Mouse (Mus musculus): ENCODE results near the gene Cstf2t. TPM values are rescaled to one million over a fixed set of nuclear protein-coding genes. Genes with fewer than 3 reads are reported as not detected.

Cstf2t gene
- polyA plus RNA-seq (2015; fragmentation: Nextera tagmentation; extraction: Ambion mirVana), result 26.4 and 28.8 TPM in 2 replicates

DNA sequence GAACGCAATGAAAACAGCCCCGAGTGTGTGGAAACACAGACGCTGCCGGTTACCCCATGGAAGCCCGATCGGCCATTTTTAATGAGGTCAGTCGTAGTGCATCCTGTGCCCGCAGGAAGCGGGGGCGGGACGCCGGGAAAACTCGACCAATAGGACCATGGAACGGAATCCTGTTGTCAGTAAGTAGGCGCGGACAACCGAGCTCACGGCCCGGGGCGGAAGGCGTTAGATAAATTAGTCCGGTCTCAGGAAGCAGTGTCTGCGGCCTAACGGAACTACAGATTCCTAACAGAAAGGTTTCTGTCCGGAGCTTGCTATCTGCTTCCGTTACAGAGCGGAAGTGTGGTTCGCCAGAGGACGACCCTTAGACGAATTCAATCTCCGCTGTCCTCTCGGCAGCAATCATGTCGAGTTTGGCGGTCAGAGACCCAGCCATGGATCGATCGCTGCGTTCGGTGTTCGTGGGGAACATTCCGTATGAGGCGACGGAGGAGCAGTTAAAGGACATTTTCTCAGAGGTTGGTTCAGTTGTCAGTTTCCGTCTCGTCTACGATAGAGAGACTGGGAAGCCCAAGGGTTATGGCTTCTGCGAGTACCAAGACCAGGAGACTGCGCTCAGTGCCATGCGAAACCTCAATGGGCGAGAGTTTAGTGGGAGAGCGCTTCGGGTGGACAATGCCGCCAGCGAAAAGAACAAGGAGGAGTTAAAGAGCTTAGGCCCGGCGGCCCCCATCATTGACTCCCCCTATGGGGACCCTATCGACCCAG, at the start of gene Cstf2t:
TSS of gene Cstf2t (plus strand) at position 176 of the 768 bp plus-strand sequence.
- peak; percentile 100 for ATAC-seq
- 3% methylated on average over 56 of the region's 56 CpGs for WGBS
- H3K4me1 ChIP-seq (ENCODE audit: control insufficient read depth, insufficient read depth, low read length), result peaks cover 13% of the 10 kb centered on the region
- H3K27ac ChIP-seq (ENCODE audit: low read length), result peak within 1 kb of the TSS; percentile 50
- H3K36me3 ChIP-seq (ENCODE audit: control insufficient read depth, insufficient read depth, low read length), result peaks cover 14% of the 10 kb centered on the region
- peak within 1 kb of the TSS; percentile 80 for H3K9ac ChIP-seq (ENCODE audit: low read depth, low read length)
- H3K27me3 ChIP-seq (replicated peaks; ENCODE audit: control insufficient read depth, insufficient read depth, low read length), result no peaks in the 10 kb centered on the region
- peak within 1 kb of the TSS; percentile 83 for H3K4me2 ChIP-seq (ENCODE audit: low read depth, low read length)
- H3K4me3 ChIP-seq (ENCODE audit: low read length), result peak within 1 kb of the TSS; percentile 74
- H3K9me3 ChIP-seq (ENCODE audit: control insufficient read depth, low read length), result 0 out of 2 replicates have a peak, but pooled peaks cover 5% of the 10 kb centered on the region

DNA sequence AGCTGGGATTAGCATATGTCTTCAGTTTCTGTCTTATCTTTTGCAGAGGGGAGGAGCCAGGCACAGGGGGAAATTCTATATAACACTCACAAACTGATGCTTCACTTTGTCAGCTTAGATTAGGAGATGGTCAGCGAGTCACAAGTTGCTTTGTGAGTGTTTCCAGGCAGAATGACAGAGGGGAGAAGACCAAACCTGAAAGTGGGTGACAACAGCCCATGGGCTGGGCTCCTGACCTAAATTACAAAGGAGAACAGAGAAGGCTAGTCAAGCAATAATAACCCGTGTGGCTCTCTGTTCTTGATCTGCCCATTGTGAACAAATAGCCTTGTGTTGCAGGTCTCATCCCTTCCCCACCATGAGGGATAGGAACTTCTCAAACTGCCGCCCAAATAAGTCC, 43.7 kb upstream of the Cstf2t start:
- Histone ChIP-seq H3K9ac (ENCODE audit: low read depth, low read length) (no peak overlapping the region), H3K36me3 (ENCODE audit: control insufficient read depth, insufficient read depth, low read length) (no peaks in the 10 kb centered on the region), H3K4me3 (ENCODE audit: low read length) (no peak overlapping the region), H3K4me1 (ENCODE audit: control insufficient read depth, insufficient read depth, low read length) (no peaks in the 10 kb centered on the region), H3K27ac (ENCODE audit: low read length) (no peak overlapping the region), H3K27me3 (replicated peaks; ENCODE audit: control insufficient read depth, insufficient read depth, low read length) (no peaks in the 10 kb centered on the region), H3K9me3 (ENCODE audit: control insufficient read depth, low read length) (no peaks in the 10 kb centered on the region), H3K4me2 (ENCODE audit: low read depth, low read length) (no peak overlapping the region)
- 74% methylated on average over 3 of the region's 3 CpGs for WGBS
- ATAC-seq, result no peak

DNA sequence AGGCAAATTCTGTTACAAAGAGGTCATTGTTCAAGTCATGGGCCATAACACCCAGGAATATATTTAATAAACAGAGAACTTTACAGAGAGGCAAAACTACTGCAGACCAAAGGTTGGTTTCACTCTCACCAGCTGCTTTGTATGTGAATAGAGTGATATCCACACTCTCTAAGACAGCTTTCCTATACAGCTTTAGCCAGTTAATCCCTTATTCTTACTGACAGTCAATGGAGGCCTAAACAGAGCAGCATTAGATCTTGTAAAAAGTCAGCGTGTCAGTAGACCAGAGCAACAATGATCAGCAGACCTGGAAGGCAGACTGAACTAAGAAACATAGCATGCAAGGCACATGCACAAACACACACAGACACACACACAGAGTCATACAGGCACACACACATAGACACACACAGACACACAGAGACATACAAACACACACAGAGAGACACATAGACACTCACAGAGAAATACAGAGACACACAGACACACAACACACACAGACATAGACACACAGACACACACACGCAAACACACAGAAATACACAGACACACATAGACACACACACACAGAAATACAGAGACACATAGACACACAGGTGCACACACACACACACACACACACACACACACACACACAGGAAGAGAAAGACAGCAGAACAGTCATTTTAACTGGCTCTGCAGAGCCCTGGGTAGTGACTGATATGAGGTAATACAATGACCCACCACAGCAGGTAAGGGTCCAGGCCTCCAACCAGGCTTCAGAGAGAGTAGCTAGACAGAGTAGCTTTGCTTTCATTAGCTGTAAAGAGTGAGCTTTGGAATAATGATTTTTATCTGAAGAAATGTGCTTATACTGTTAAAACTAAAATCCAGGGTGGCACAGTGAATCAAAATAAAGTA, 41.4 kb upstream of the Cstf2t start:
- H3K9ac ChIP-seq (ENCODE audit: low read depth, low read length), result no peak overlapping the region
- WGBS, result 90% methylated on average over 2 of the region's 2 CpGs
- no peak overlapping the region for H3K4me3 ChIP-seq (ENCODE audit: low read length)
- no peaks in the 10 kb centered on the region for H3K27me3 ChIP-seq (replicated peaks; ENCODE audit: control insufficient read depth, insufficient read depth, low read length)
- no peak for ATAC-seq
- no peaks in the 10 kb centered on the region for H3K4me1 ChIP-seq (ENCODE audit: control insufficient read depth, insufficient read depth, low read length)
- H3K36me3 ChIP-seq (ENCODE audit: control insufficient read depth, insufficient read depth, low read length), result no peaks in the 10 kb centered on the region
- no peak overlapping the region for H3K4me2 ChIP-seq (ENCODE audit: low read depth, low read length)
- no peak overlapping the region for H3K27ac ChIP-seq (ENCODE audit: low read length)
- H3K9me3 ChIP-seq (ENCODE audit: control insufficient read depth, low read length), result no peaks in the 10 kb centered on the region

DNA sequence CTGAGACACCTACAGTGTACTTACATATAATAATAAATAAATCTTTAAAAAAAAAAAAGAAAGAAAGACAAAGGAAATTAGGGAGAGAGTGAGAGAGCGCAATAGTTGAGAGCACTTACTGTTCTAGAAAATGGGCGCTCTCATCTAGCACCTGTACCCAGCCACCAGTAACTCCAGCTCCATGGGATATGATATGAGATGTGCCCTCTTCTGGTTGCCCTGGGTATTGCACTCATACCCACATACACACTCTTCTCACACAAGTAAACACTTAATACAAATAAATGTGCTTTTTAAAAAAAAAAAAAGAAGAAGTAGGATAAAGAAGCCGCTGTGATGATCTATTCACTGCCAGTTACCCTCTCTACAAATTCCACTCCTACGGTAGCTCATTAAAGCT, 36.0 kb upstream of the Cstf2t start:
- WGBS, result 95% methylated on average over 4 of the region's 4 CpGs
- ATAC-seq, result no peak
- Histone ChIP-seq H3K4me1 (ENCODE audit: control insufficient read depth, insufficient read depth, low read length) (no peaks in the 10 kb centered on the region), H3K9ac (ENCODE audit: low read depth, low read length) (no peak overlapping the region), H3K4me2 (ENCODE audit: low read depth, low read length) (no peak overlapping the region), H3K27ac (ENCODE audit: low read length) (no peak overlapping the region), H3K36me3 (ENCODE audit: control insufficient read depth, insufficient read depth, low read length) (no peaks in the 10 kb centered on the region), H3K9me3 (ENCODE audit: control insufficient read depth, low read length) (no peaks in the 10 kb centered on the region), H3K4me3 (ENCODE audit: low read length) (no peak overlapping the region), H3K27me3 (replicated peaks; ENCODE audit: control insufficient read depth, insufficient read depth, low read length) (no peaks in the 10 kb centered on the region)

DNA sequence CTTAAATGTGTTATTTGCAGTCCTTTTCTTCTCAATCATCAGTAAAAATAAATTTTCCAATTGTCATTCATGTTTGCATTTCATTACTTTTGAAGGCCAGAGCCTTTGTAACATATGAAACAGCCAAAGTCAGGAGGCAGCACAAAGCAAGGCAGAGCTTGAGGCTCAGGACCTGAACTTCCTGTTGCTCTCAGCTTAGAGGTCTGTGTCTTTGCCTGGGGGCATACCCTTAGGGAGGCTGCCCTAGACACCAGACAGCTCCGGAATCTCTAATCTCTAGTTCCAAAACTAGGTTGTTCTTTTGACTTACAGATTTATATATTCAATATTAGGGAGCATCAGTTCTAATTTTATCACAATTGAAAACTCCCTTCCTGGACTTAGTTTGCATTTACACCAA, 17.9 kb upstream of the Cstf2t start:
- no peaks in the 10 kb centered on the region for H3K4me1 ChIP-seq (ENCODE audit: control insufficient read depth, insufficient read depth, low read length)
- no peak overlapping the region for H3K27ac ChIP-seq (ENCODE audit: low read length)
- H3K4me2 ChIP-seq (ENCODE audit: low read depth, low read length), result no peak overlapping the region
- H3K36me3 ChIP-seq (ENCODE audit: control insufficient read depth, insufficient read depth, low read length), result no peaks in the 10 kb centered on the region
- no peak overlapping the region for H3K4me3 ChIP-seq (ENCODE audit: low read length)
- H3K9ac ChIP-seq (ENCODE audit: low read depth, low read length), result no peak overlapping the region
- 83% methylated on average over 1 of the region's 1 CpGs for WGBS
- no peaks in the 10 kb centered on the region for H3K9me3 ChIP-seq (ENCODE audit: control insufficient read depth, low read length)
- no peaks in the 10 kb centered on the region for H3K27me3 ChIP-seq (replicated peaks; ENCODE audit: control insufficient read depth, insufficient read depth, low read length)
- ATAC-seq, result no peak

DNA sequence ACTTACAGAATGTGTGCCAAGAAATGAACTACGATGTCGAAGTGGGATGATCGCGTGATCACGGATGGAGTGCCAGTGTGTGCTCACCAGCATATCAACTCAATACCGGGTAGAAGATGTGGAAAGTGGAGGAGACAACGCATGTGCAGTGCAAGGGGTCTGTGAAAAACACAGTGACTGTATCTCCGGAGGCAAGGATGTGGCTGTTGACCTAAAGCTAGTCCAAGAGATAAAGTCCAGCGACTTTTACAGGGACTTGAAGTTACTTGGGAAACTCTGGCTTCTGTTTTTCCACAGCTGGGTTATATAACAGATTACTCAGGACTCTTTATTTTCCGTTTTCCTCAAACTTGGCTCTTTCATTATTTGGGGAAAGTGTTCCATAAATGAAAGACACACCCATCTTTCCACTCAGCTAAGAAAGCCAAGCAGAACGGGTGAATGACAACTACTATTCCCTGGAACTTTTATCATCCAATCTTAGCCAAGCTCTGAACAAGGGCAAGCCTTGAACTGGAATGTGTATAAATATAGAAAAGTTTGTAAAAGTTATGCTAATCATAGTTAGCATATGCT, 17.3 kb upstream of the Cstf2t start:
- H3K27ac ChIP-seq (ENCODE audit: low read length), result no peak overlapping the region

DNA sequence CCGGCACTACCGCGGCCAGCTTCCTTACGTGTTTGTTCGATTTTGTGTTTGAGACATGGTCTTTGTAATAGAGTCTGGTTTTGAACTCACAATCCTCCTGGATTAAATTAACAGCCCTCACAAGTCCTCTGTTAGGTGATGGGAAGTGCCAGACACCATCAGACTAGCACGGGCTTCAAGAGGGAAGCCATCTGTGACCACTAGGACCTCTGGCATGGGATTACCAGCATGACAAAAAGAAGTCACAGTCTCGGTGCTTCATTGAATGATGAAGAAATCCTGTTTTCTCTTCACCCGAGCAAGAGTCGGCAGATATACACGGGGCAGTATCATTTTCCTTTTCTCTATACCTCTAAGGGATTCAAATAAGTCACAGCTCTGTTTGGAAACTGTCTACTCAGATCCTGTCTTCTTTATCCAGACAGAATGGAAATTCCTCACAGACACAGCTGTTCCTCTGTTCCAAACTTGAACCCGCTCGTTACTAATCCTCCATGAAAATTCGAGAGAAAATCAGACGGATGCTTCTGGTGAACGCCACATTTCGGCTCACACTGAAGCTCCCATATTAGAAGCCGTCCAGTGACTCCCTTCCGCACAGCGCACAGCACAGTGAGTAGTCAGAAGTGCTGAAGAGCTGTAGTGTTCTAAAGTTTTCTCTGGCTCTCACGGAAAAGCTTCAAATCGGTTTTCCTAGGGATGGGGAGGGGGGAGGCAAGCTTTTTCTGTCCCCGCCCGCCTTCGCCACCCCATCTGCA, 8.5 kb upstream of the Cstf2t start:
- no peak for ATAC-seq
- Histone ChIP-seq H3K9me3 (ENCODE audit: control insufficient read depth, low read length) (no peaks in the 10 kb centered on the region), H3K4me3 (ENCODE audit: low read length) (0 out of 2 replicates have a peak overlapping the region, but pooled peaks have one; percentile 10), H3K4me1 (ENCODE audit: control insufficient read depth, insufficient read depth, low read length) (peaks cover 6% of the 10 kb centered on the region; the same call in 1 of the 2 replicates), H3K9ac (ENCODE audit: low read depth, low read length) (peak overlapping the region; percentile 36; the same call in 1 of the 2 replicates), H3K27me3 (replicated peaks; ENCODE audit: control insufficient read depth, insufficient read depth, low read length) (no peaks in the 10 kb centered on the region), H3K36me3 (ENCODE audit: control insufficient read depth, insufficient read depth, low read length) (no peaks in the 10 kb centered on the region), H3K4me2 (ENCODE audit: low read depth, low read length) (peak overlapping the region; percentile 35), H3K27ac (ENCODE audit: low read length) (peak overlapping the region; percentile 11)
- 49% methylated on average over 24 of the region's 24 CpGs for WGBS

More for the DNA sequence above, 17.3 kb upstream of the Cstf2t start:
- H3K36me3 ChIP-seq (ENCODE audit: control insufficient read depth, insufficient read depth, low read length), result no peaks in the 10 kb centered on the region
- H3K4me3 ChIP-seq (ENCODE audit: low read length), result no peak overlapping the region
- 71% methylated on average over 11 of the region's 11 CpGs for WGBS
- no peak for ATAC-seq
- no peak overlapping the region for H3K9ac ChIP-seq (ENCODE audit: low read depth, low read length)
- no peak overlapping the region for H3K4me2 ChIP-seq (ENCODE audit: low read depth, low read length)
- H3K27me3 ChIP-seq (replicated peaks; ENCODE audit: control insufficient read depth, insufficient read depth, low read length), result no peaks in the 10 kb centered on the region
- H3K9me3 ChIP-seq (ENCODE audit: control insufficient read depth, low read length), result no peaks in the 10 kb centered on the region
- H3K4me1 ChIP-seq (ENCODE audit: control insufficient read depth, insufficient read depth, low read length), result no peaks in the 10 kb centered on the region

DNA sequence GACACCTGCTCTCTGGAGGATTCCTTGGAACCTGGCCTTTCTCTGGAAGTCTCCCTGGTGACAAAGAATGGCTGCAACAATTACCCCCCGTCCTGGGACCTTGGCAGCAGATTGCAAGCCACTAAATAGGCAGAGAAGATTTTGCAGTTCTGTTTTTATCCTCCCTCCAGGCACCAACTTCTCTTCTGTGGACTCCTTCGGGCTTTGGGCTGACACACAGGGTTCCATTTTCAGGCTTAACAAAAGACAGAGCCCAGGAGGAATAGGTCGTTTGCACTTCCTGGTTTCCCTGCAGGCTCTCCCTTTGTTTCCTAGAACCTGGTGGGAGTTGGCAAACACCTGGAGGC, 7.9 kb upstream of the Cstf2t start:
- 0 out of 2 replicates have a peak overlapping the region, but pooled peaks have one; percentile 10 for H3K4me3 ChIP-seq (ENCODE audit: low read length)
- 9% methylated on average over 3 of the region's 3 CpGs for WGBS
- peak overlapping the region; percentile 11; the same call in 1 of the 2 replicates for H3K27ac ChIP-seq (ENCODE audit: low read length)

More for the DNA sequence above, 7.9 kb upstream of the Cstf2t start:
- Histone ChIP-seq H3K4me1 (ENCODE audit: control insufficient read depth, insufficient read depth, low read length) (peaks cover 6% of the 10 kb centered on the region; the same call in 1 of the 2 replicates), H3K4me2 (ENCODE audit: low read depth, low read length) (peak overlapping the region; percentile 35; the same call in 1 of the 2 replicates), H3K9me3 (ENCODE audit: control insufficient read depth, low read length) (no peaks in the 10 kb centered on the region), H3K36me3 (ENCODE audit: control insufficient read depth, insufficient read depth, low read length) (no peaks in the 10 kb centered on the region), H3K9ac (ENCODE audit: low read depth, low read length) (peak overlapping the region; percentile 36; the same call in 1 of the 2 replicates), H3K27me3 (replicated peaks; ENCODE audit: control insufficient read depth, insufficient read depth, low read length) (no peaks in the 10 kb centered on the region)
- ATAC-seq, result no peak
